Comparison of ENCODE assay signal across 7 mouse cellular contexts in genomic region chr5:137502667-137503110, GRCm38 (mm10). TPM values are rescaled to one million over a fixed set of nuclear protein-coding genes. Genes with fewer than 3 reads are reported as not detected.
A peak's percentile ranks its signal among the peaks of the same experiment; 100 is the strongest.
DNase-seq lines count a peak whose midpoint lies in the region; ATAC-seq and TF ChIP-seq lines count a peak whose summit lies in the region.

No protein-coding gene starts in this region.

- H3K9ac ChIP-seq in ES-Bruce4 (ENCODE audit: low read depth, poor library complexity, severe bottlenecking): peak overlapping the region; percentile 76
- peak overlapping the region; percentile 80; the same call in 1 of the 2 replicates for H3K9ac ChIP-seq in kidney, embryonic 14.5 days (ENCODE audit: low read depth, low read length)
- H3K9ac ChIP-seq in lung, embryonic 15.5 days: peak overlapping the region; percentile 48

- TF ChIP-seq POLR2A in ES-Bruce4 (IDR thresholded peaks at IDR 0.05; ENCODE audit: insufficient read depth, low read length): peak; percentile 43

- no peaks in the 10 kb centered on the region for H3K36me3 ChIP-seq in ES-Bruce4 (ENCODE audit: control insufficient read depth, insufficient read depth, low read length, poor library complexity, severe bottlenecking)
- H3K36me3 ChIP-seq in kidney, embryonic 14.5 days (ENCODE audit: control insufficient read depth, insufficient read depth, low read length): peaks cover 6% of the 10 kb centered on the region; the same call in 1 of the 2 replicates
- H3K36me3 ChIP-seq in lung, embryonic 15.5 days: no peaks in the 10 kb centered on the region

- H3K4me2 ChIP-seq in kidney, embryonic 14.5 days (replicated peaks; ENCODE audit: low read depth, low read length): peak overlapping the region; percentile 52
- peak overlapping the region; percentile 57 for H3K4me2 ChIP-seq in lung, embryonic 15.5 days

- H3K9me3 ChIP-seq in ES-Bruce4 (replicated peaks; ENCODE audit: control insufficient read depth, insufficient read depth, low read length, poor library complexity, severe bottlenecking): no peaks in the 10 kb centered on the region
- no peaks in the 10 kb centered on the region for H3K9me3 ChIP-seq in kidney, embryonic 14.5 days (ENCODE audit: control insufficient read depth, low read length)
- H3K9me3 ChIP-seq in lung, embryonic 15.5 days: no peaks in the 10 kb centered on the region

- 0% methylated on average over 30 of the region's 30 CpGs for WGBS in kidney, embryonic 14.5 days
- WGBS in lung, embryonic 15.5 days: 0% methylated on average over 26 of the region's 30 CpGs

- H3K27ac ChIP-seq in ES-Bruce4 (ENCODE audit: insufficient read depth, low read length): peak overlapping the region; percentile 54
- peak overlapping the region; percentile 65 for H3K27ac ChIP-seq in kidney, embryonic 14.5 days (ENCODE audit: low read depth, low read length)
- peak overlapping the region; percentile 98 for H3K27ac ChIP-seq in lung, embryonic 15.5 days

- TF ChIP-seq EP300 in ES-Bruce4 (IDR thresholded peaks at IDR 0.05; ENCODE audit: insufficient read depth, low read depth, low read length): no peak

- TF ChIP-seq CTCF in ES-Bruce4 (IDR thresholded peaks at IDR 0.05; ENCODE audit: low read depth, low read length): peak; percentile 54

- peak overlapping the region; percentile 76 for H3K4me3 ChIP-seq in ES-Bruce4 (ENCODE audit: low read depth, low read length)
- peak overlapping the region; percentile 50 for H3K4me3 ChIP-seq in kidney, embryonic 14.5 days (ENCODE audit: low read length)
- peak overlapping the region; percentile 71 for H3K4me3 ChIP-seq in lung, embryonic 15.5 days

- no peaks in the 10 kb centered on the region for H3K27me3 ChIP-seq in ES-Bruce4 (ENCODE audit: control insufficient read depth, insufficient read depth, low read length, poor library complexity, severe bottlenecking)
- no peaks in the 10 kb centered on the region for H3K27me3 ChIP-seq in kidney, embryonic 14.5 days (ENCODE audit: control insufficient read depth, insufficient read depth, low read length)
- H3K27me3 ChIP-seq in lung, embryonic 15.5 days: no peaks in the 10 kb centered on the region

- ATAC-seq in kidney, embryonic 14.5 days (ENCODE audit: low FRiP score, low TSS enrichment): peak; percentile 89
- ATAC-seq in lung, embryonic 15.5 days (ENCODE audit: borderline replicate concordance, extremely low read depth, low FRiP score, low TSS enrichment): peak; percentile 88

- no peaks in the 10 kb centered on the region for H3K4me1 ChIP-seq in ES-Bruce4 (ENCODE audit: control insufficient read depth, insufficient read depth, low read length)
- H3K4me1 ChIP-seq in kidney, embryonic 14.5 days (ENCODE audit: control insufficient read depth, insufficient read depth, low read length): peaks cover 10% of the 10 kb centered on the region
- peaks cover 13% of the 10 kb centered on the region; the same call in 1 of the 2 replicates for H3K4me1 ChIP-seq in lung, embryonic 15.5 days

- DNase-seq in B cell, adult 2 months: peak; percentile 79 to 80
- peak; percentile 76 to 89 for DNase-seq in cerebellum, postnatal 4 days (ENCODE audit: low spot score in 2 of 2)
- peak; percentile 82 for DNase-seq in gastrocnemius, postnatal 10 days
- peak; percentile 81 for DNase-seq in retina, postnatal 7 days (ENCODE audit: low read depth, low spot score)

RNA-seq across cellular contexts. Expression of gene Pop7, which starts 0.4 kb away (rescaled TPM):
- 14.4 and 15.0 TPM in 2 replicates for polyA plus RNA-seq in ES-Bruce4 (2011; ENCODE audit: insufficient read depth, insufficient read length, low read depth, missing spikeins)
- total RNA-seq in gastrocnemius, postnatal 10 days (2021): 10 to 100 TPM; 16.6 to 18.5 TPM
- polyA plus RNA-seq in kidney, embryonic 14.5 days (2014; fragmentation: Nextera tagmentation; extraction: Ambion mirVana): 57.8 and 69.5 TPM in 2 replicates
- 54.1 and 58.4 TPM in 2 replicates for polyA plus RNA-seq in lung, embryonic 15.5 days (2015; fragmentation: Nextera tagmentation; extraction: Ambion mirVana)

RNA-seq across cellular contexts. Expression of gene Gigyf1, which starts 15.7 kb away (rescaled TPM):
- 33.5 and 37.9 TPM in 2 replicates for polyA plus RNA-seq in ES-Bruce4 (2011; ENCODE audit: insufficient read depth, insufficient read length, low read depth, missing spikeins)
- 10 to 100 TPM; 23.0 to 25.3 TPM for total RNA-seq in gastrocnemius, postnatal 10 days (2021)
- polyA plus RNA-seq in kidney, embryonic 14.5 days (2014; fragmentation: Nextera tagmentation; extraction: Ambion mirVana): 16.0 and 18.6 TPM in 2 replicates
- polyA plus RNA-seq in lung, embryonic 15.5 days (2015; fragmentation: Nextera tagmentation; extraction: Ambion mirVana): 11.8 and 12.1 TPM in 2 replicates

RNA-seq across cellular contexts. Expression of gene Zan, which starts 25.8 kb away (rescaled TPM):
- polyA plus RNA-seq in ES-Bruce4 (2011; ENCODE audit: insufficient read depth, insufficient read length, low read depth, missing spikeins): 0.04 TPM in 1 of 2 replicates, not detected in the other
- total RNA-seq in gastrocnemius, postnatal 10 days (2021): under 1 TPM; 0.23 to 0.31 TPM
- 0.17 and 0.60 TPM in 2 replicates for polyA plus RNA-seq in kidney, embryonic 14.5 days (2014; fragmentation: Nextera tagmentation; extraction: Ambion mirVana)
- 0.26 and 0.35 TPM in 2 replicates for polyA plus RNA-seq in lung, embryonic 15.5 days (2015; fragmentation: Nextera tagmentation; extraction: Ambion mirVana)

RNA-seq across cellular contexts. Expression of gene Epo, which starts 30.4 kb away (rescaled TPM):
- polyA plus RNA-seq in ES-Bruce4 (2011; ENCODE audit: insufficient read depth, insufficient read length, low read depth, missing spikeins): not detected in 2 replicates
- not detected for total RNA-seq in gastrocnemius, postnatal 10 days (2021)
- not detected in 2 replicates for polyA plus RNA-seq in kidney, embryonic 14.5 days (2014; fragmentation: Nextera tagmentation; extraction: Ambion mirVana)
- 0.55 and 0.66 TPM in 2 replicates for polyA plus RNA-seq in lung, embryonic 15.5 days (2015; fragmentation: Nextera tagmentation; extraction: Ambion mirVana)

RNA-seq across cellular contexts. Expression of gene Gnb2, which starts 30.6 kb away (rescaled TPM):
- polyA plus RNA-seq in ES-Bruce4 (2011; ENCODE audit: insufficient read depth, insufficient read length, low read depth, missing spikeins): 208 and 237 TPM in 2 replicates
- total RNA-seq in gastrocnemius, postnatal 10 days (2021): 100 to 1,000 TPM; 301 to 324 TPM
- polyA plus RNA-seq in kidney, embryonic 14.5 days (2014; fragmentation: Nextera tagmentation; extraction: Ambion mirVana): 427 and 433 TPM in 2 replicates
- polyA plus RNA-seq in lung, embryonic 15.5 days (2015; fragmentation: Nextera tagmentation; extraction: Ambion mirVana): 414 and 437 TPM in 2 replicates

Comparison
In these comparisons a context has a peak if more than half of its experiments do, and no peak if none do; other contexts are left out.
1. Peak in every context shown above with its lines: DNase-seq, ATAC-seq, H3K4me3 ChIP-seq and H3K27ac ChIP-seq.